Mouse (Mus musculus): ENCODE results near the gene H2-Aa.

GRCm38 (mm10) chr17:34248764-34249163, 38.9 kb downstream of the H2-Aa start:
- TF ChIP-seq GATA1 (IDR thresholded peaks at IDR 0.05; ENCODE audit: low read length) (no peak), TAL1 (IDR thresholded peaks at IDR 0.05; ENCODE audit: low read length) (no peak)

Data from erythroblast, embryonic 14.5 days (primary cell).